Mouse (Mus musculus) lung, adult 2 months (tissue): ENCODE measurements around the gene Grm7. TPM values are rescaled to one million over a fixed set of nuclear protein-coding genes. Genes with fewer than 3 reads are reported as not detected.

ENCODE experiments used
- DNase-seq: peaks from one replicate; pipeline ENCODE4 v3.0.0; 2022
- H3K4me1 ChIP-seq: fragments of 200-500 bp; 2 replicates; pipeline ENCODE4 v1.6.1; 2011; ENCODE audit warnings: low read length; ENCODE audit not compliant: control insufficient read depth, insufficient read depth
- H3K4me3 ChIP-seq: fragments of 200-500 bp; replicated peaks from 2 replicates; pipeline ENCODE3; 2011; ENCODE audit warnings: low read depth, mild to moderate bottlenecking, control low read depth, low read length; ENCODE audit errors: extremely low read depth
- CTCF ChIP-seq: fragments of 200-500 bp; IDR thresholded peaks from 2 replicates; pipeline ENCODE4 v1.5.1; 2011; ENCODE audit warnings: mild to moderate bottlenecking, low read length, control low read depth; ENCODE audit not compliant: insufficient read depth
- POLR2A ChIP-seq: fragments of 200-500 bp; IDR thresholded peaks from 2 replicates; pipeline ENCODE4 v1.6.1; 2011; ENCODE audit warnings: low read depth, mild to moderate bottlenecking, control low read depth, low read length, borderline replicate concordance; ENCODE audit errors: extremely low read depth
- WGBS: fragments of 180-500 bp; shearing (Covaris S2); methylation state at CpG from one replicate; pipeline ENCODE4 v1.1.7; 2018; 5-methylcytosine and 5-hydroxymethylcytosine counted together
- polyA plus RNA-seq: library from polyadenylated mRNA; depleted of rRNA; stranded (reverse); fragments of >200 nt; gene quantifications from 2 replicates; pipeline ENCODE4 v1.2.3, GENCODE M21; 2012

The Grm7 gene
- polyA plus RNA-seq, 1 experiment: 0.02 TPM

- DNase-seq: no peak
- TF ChIP-seq CTCF (no peak), POLR2A (no peak)
- Histone ChIP-seq H3K4me3 (no peak overlapping the region), H3K4me1 (no peaks in the 10 kb centered on the region)
- WGBS: 61% methylated on average over 2 of the region's 2 CpGs
Observed at GRCm38 (mm10) chr6:111380710-111381109, 735.3 kb downstream of the Grm7 start.

- H3K4me3 ChIP-seq: no peak overlapping the region
- TF ChIP-seq POLR2A (no peak), CTCF (no peak)
- DNase-seq: no peak
- H3K4me1 ChIP-seq: no peaks in the 10 kb centered on the region
- 74% methylated on average over 8 of the region's 8 CpGs for WGBS
Observed at GRCm38 (mm10) chr6:111408750-111409149, 763.4 kb downstream of the Grm7 start.

GRCm38 (mm10) chr6:111424737-111425136 is 779.4 kb downstream of the Grm7 start:
- Histone ChIP-seq H3K4me3 (no peak overlapping the region), H3K4me1 (no peaks in the 10 kb centered on the region)
- WGBS: 76% methylated on average over 1 of the region's 1 CpGs
- TF ChIP-seq POLR2A: no peak
- no peak for TF ChIP-seq CTCF
- no peak for DNase-seq

DNA sequence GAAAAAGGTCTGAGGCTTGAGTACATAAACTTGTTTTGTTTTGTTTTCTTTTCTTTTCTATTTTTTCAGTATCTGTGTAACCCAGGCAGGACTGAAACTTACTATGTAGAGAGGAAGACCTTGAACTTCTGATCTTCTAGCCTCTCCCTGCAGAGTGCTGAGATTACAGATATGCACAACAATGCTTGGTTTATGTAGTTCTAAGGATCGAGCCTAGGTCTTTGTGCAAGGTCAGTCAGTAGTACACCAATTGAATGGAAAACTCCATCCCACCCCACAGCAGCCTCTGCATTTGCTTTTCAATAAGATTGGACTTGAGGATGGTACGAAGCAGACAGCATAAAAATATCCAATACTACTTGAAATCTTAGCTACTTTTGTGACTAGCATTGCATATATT is 800.8 kb downstream of the Grm7 start:
- TF ChIP-seq CTCF (no peak), POLR2A (no peak)
- 69% methylated on average over 2 of the region's 2 CpGs for WGBS
- no peak overlapping the region for H3K4me3 ChIP-seq
- no peaks in the 10 kb centered on the region for H3K4me1 ChIP-seq
- DNase-seq: no peak

DNA sequence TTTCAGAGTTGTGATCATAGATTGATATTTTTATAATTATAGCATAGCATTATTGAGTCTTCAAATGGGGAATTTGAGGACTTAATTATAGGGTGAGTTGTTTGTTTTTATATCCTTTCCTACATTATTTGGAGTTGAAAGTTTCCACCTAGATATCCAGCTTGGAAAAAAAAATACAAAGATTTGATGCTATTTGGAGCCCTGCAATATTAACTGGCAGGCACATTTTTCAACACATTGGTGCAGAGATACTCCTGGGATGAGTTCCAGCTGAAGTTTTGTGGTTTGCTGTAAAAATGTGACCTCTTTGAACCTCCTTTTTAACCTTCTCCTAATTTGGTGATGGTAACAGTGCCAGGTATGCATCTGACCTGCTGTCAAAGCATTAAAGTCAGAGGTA is 802.5 kb downstream of the Grm7 start:
- H3K4me1 ChIP-seq: no peaks in the 10 kb centered on the region
- no peak for DNase-seq
- no peak overlapping the region for H3K4me3 ChIP-seq
- TF ChIP-seq CTCF (no peak), POLR2A (no peak)

DNA sequence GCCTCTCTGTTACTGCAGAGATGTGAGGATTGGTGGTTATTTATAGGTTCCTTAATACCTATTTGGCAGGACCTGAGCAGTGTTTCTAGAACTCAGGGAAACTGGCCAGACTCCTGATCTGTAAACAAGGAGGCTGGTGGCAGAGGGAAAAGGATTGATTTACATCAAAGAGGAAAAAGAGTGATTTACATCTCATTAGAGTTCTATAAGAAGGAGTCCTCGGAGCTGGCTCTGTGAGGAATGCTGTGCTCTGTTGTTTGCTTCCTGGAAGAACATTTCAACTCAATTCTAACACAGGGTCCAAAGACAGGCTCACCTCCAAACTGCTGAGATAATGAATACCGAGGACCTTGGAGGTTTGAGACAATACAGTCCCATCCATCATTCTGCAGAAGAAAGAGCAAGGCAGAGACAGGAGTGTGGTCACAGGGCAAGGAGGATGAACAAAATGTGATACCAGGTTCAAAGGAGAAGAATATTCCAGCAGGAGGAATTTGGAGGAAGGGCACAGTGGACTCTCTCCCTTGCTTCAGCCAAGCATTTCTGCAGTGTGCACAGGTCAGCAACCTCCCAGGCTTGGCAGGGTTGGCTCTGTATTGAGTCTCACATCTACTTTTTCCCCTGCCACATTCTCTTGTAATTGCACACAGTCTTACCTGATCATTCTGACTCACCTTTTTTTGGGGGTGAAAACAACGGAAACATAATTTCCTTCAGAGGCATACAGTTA is 803.8 kb downstream of the Grm7 start:
- H3K4me1 ChIP-seq: no peaks in the 10 kb centered on the region
- TF ChIP-seq POLR2A (no peak), CTCF (no peak)
- WGBS: 35% methylated on average over 3 of the region's 3 CpGs
- DNase-seq: no peak
- no peak overlapping the region for H3K4me3 ChIP-seq

DNA sequence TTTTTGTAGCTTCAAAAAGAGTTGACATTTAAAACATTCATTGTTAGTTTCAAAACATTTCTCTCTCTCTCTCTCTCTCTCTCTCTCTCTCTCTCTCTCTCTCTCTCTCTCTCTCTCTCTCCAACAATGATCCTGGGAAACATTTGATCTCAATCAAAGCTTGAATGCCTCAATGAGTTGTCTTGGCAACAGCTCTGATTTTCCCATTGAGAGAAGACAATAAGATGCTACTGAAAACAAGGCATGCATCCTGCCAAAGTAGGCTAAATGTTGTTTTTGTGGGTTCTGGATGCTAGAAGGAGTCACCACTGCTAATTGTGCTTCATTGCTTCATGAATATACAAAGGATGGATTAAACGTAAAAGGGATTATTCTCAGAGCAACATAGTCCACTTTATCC is 836.5 kb downstream of the Grm7 start:
- 52% methylated on average over 1 of the region's 1 CpGs for WGBS
- no peaks in the 10 kb centered on the region for H3K4me1 ChIP-seq
- no peak for TF ChIP-seq POLR2A
- no peak for TF ChIP-seq CTCF
- H3K4me3 ChIP-seq: no peak overlapping the region
- no peak for DNase-seq

- no peak for DNase-seq
- TF ChIP-seq POLR2A (no peak), CTCF (no peak)
Observed at GRCm38 (mm10) chr6:111486081-111486480, 840.7 kb downstream of the Grm7 start.

DNA sequence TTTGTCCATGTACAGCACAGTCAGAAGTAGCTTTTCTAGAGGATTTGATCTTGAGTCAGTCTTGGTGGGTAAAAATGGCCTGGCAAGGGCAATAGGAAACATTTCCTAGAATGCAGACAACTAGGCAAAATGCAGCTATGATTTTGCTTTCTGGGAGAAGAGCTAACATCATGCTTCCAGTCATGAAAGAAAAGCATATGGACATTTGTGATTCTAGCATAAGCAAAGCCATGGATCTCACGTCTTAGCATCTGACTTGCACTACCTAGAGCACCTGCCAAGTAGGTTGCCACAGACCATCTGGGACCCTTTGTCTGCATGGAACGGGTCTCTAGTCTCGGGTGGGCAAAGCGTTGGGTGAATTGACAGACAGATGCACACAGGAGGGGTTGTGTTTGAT is 842.2 kb downstream of the Grm7 start:
- Histone ChIP-seq H3K4me3 (no peak overlapping the region), H3K4me1 (no peaks in the 10 kb centered on the region)
- no peak for DNase-seq
- TF ChIP-seq CTCF: no peak
- no peak for TF ChIP-seq POLR2A
- WGBS: 74% methylated on average over 4 of the region's 4 CpGs

More at GRCm38 (mm10) chr6:111486081-111486480, 840.7 kb downstream of the Grm7 start:
- no peak overlapping the region for H3K4me3 ChIP-seq
- no peaks in the 10 kb centered on the region for H3K4me1 ChIP-seq

GRCm38 (mm10) chr6:111492166-111492565 is 846.8 kb downstream of the Grm7 start:
- no peak for DNase-seq
- TF ChIP-seq POLR2A (no peak), CTCF (no peak)
- no peak overlapping the region for H3K4me3 ChIP-seq
- no peaks in the 10 kb centered on the region for H3K4me1 ChIP-seq
